Mouse (Mus musculus): ENCODE results near the gene Baiap2. TPM values are rescaled to one million over a fixed set of nuclear protein-coding genes. Genes with fewer than 3 reads are reported as not detected.

Gene Baiap2
- total RNA-seq, 2 experiments from 2014 or later = 6.9 to 12.7 TPM

Small RNA genes lying within 50 kb of the gene (microRNA-seq; reads per million reads assigned to microRNA genes)
- gene Mir3065 (0 reads per million in 2 experiments), gene Mir338 (0 reads per million in 2 experiments)

Other genes starting within 250 kb of the Baiap2 start
- gene Chmp6, start 29.3 kb upstream of the Baiap2 start, total RNA-seq (2021) = 10 to 100 TPM; 36.2 to 36.3 TPM
- 1 to 10 TPM; 5.6 to 7.7 TPM for gene Aatk, start 104.4 kb downstream of the Baiap2 start, total RNA-seq (2021)
- gene Cep131, start 144.1 kb downstream of the Baiap2 start, total RNA-seq (2021) = 10 to 100 TPM; 10.6 to 13.6 TPM
- gene Tepsin, start 156.0 kb downstream of the Baiap2 start, total RNA-seq (2021) = 10 to 100 TPM in 1 of 2 experiments, 1 to 10 TPM in 1; 9.6 to 11.1 TPM
- gene Ndufaf8, start 156.2 kb downstream of the Baiap2 start, total RNA-seq (2021) = 10 to 100 TPM; 49.3 to 61.9 TPM
- 100 to 1,000 TPM; 104 to 116 TPM for gene Slc38a10, start 208.6 kb downstream of the Baiap2 start, total RNA-seq (2021)

All from heart, postnatal 10 days (tissue).